Mouse (Mus musculus) intestine, postnatal 0 days (tissue): ENCODE data around the gene Rbl2. TPM values are rescaled to one million over a fixed set of nuclear protein-coding genes. Genes with fewer than 3 reads are reported as not detected.
A peak's percentile ranks its signal among the peaks of the same experiment; 100 is the strongest.

Experiments used
- ATAC-seq: fragments of 200-750 bp; cut with Nextera tagmentation; 2 replicates; pipeline ENCODE4 v1.8.0; 2017; ENCODE audit warnings: mild to moderate bottlenecking, moderate TSS enrichment, moderate library complexity
- H3K27ac ChIP-seq: fragments of 300-500 bp; sonication (generic); 2 replicates; pipeline ENCODE4 v1.5.1; 2014; ENCODE audit warnings: mild to moderate bottlenecking, low read depth, low read length, moderate library complexity
- H3K27me3 ChIP-seq: fragments of 300-500 bp; sonication (generic); replicated peaks from 2 replicates; pipeline ENCODE4 v1.6.1; 2014; ENCODE audit warnings: low read length, mixed read lengths; ENCODE audit not compliant: control insufficient read depth, insufficient read depth
- H3K36me3 ChIP-seq: fragments of 300-500 bp; sonication (generic); 2 replicates; pipeline ENCODE4 v1.6.1; 2014; ENCODE audit warnings: mild to moderate bottlenecking, moderate library complexity; ENCODE audit not compliant: control insufficient read depth, insufficient read depth
- H3K4me1 ChIP-seq: fragments of 300-500 bp; sonication (generic); replicated peaks from 2 replicates; pipeline ENCODE4 v1.6.1; 2014; ENCODE audit warnings: antibody characterized with exemption, low read length, mixed read lengths; ENCODE audit not compliant: control insufficient read depth, insufficient read depth
- H3K4me2 ChIP-seq: fragments of 300-500 bp; sonication (generic); replicated peaks from 2 replicates; pipeline ENCODE4 v1.6.1; 2014; ENCODE audit warnings: low read depth, mild to moderate bottlenecking, moderate library complexity
- H3K4me3 ChIP-seq: fragments of 300-500 bp; sonication (generic); 2 replicates; pipeline ENCODE4 v1.5.1; 2014; ENCODE audit warnings: low read depth, low read length
- H3K9ac ChIP-seq: fragments of 300-500 bp; sonication (generic); 2 replicates; pipeline ENCODE4 v1.6.1; 2014; ENCODE audit warnings: mild to moderate bottlenecking, low read depth, low read length
- H3K9me3 ChIP-seq: fragments of 300-500 bp; sonication (generic); 2 replicates; pipeline ENCODE4 v1.6.1; 2016; ENCODE audit warnings: mixed run types; ENCODE audit not compliant: control insufficient read depth
- CTCF ChIP-seq: sonication (generic); IDR thresholded peaks from 2 replicates; pipeline ENCODE4 v1.5.1; 2016; ENCODE audit warnings: low read depth, mild to moderate bottlenecking, control low read depth, antibody characterized with exemption, moderate library complexity
- WGBS: fragments of 180-500 bp; shearing (Covaris S2); extraction: QIAGEN DNeasy Blood & Tissue Kit; methylation state at CpG from one replicate; pipeline ENCODE4 v1.1.7; 2014; 5-methylcytosine and 5-hydroxymethylcytosine counted together
- polyA plus RNA-seq: library from polyadenylated mRNA; unstranded; fragments of >200 nt; fragmentation: Nextera tagmentation; extraction: Ambion mirVana; gene quantifications from 2 replicates; pipeline ENCODE4 v1.2.1, GENCODE M21; 2015

Gene Rbl2
- polyA plus RNA-seq, 1 experiment from 2014 or later = 6.5 TPM

GRCm38 (mm10) chr8:91070275-91070859 lies 510 bp downstream of the Rbl2 start:
- WGBS = 1% methylated on average over 34 of the region's 34 CpGs
- peak overlapping the region; percentile 79 for H3K4me2 ChIP-seq
- H3K36me3 ChIP-seq = peaks cover 6% of the 10 kb centered on the region; the same call in 1 of the 2 replicates
- ATAC-seq = peak; percentile 82
- H3K27ac ChIP-seq = peak overlapping the region; percentile 94
- H3K27me3 ChIP-seq = no peaks in the 10 kb centered on the region
- H3K4me3 ChIP-seq = peak overlapping the region; percentile 91
- peaks cover 8% of the 10 kb centered on the region; the same call in 1 of the 2 replicates for H3K4me1 ChIP-seq
- no peaks in the 10 kb centered on the region for H3K9me3 ChIP-seq
- no peak for TF ChIP-seq CTCF
- H3K9ac ChIP-seq = peak overlapping the region; percentile 88

- Histone ChIP-seq H3K4me1 (no peaks in the 10 kb centered on the region), H3K4me2 (no peak overlapping the region), H3K27ac (no peak overlapping the region), H3K9me3 (no peaks in the 10 kb centered on the region), H3K9ac (no peak overlapping the region), H3K36me3 (peaks cover 39% of the 10 kb centered on the region), H3K4me3 (no peak overlapping the region), H3K27me3 (no peaks in the 10 kb centered on the region)
- no peak for TF ChIP-seq CTCF
- 87% methylated on average over 12 of the region's 12 CpGs for WGBS
- ATAC-seq = no peak
These were observed 7.4 kb downstream of the Rbl2 start for GRCm38 (mm10) chr8:91077077-91077867.

- Histone ChIP-seq H3K4me3 (no peak overlapping the region), H3K9ac (no peak overlapping the region), H3K36me3 (peaks cover 45% of the 10 kb centered on the region), H3K4me1 (no peaks in the 10 kb centered on the region), H3K27ac (no peak overlapping the region), H3K9me3 (no peaks in the 10 kb centered on the region), H3K27me3 (no peaks in the 10 kb centered on the region), H3K4me2 (no peak overlapping the region)
- 93% methylated on average over 2 of the region's 2 CpGs for WGBS
- peak; percentile 21; the same call in 1 of the 2 replicates for TF ChIP-seq CTCF
- ATAC-seq = no peak
These were observed 9.8 kb downstream of the Rbl2 start for GRCm38 (mm10) chr8:91079678-91080077.

GRCm38 (mm10) chr8:91081911-91082310 lies 12.1 kb downstream of the Rbl2 start:
- TF ChIP-seq CTCF = no peak
- Histone ChIP-seq H3K27ac (no peak overlapping the region), H3K4me3 (no peak overlapping the region), H3K4me1 (no peaks in the 10 kb centered on the region), H3K4me2 (no peak overlapping the region), H3K27me3 (no peaks in the 10 kb centered on the region), H3K9ac (no peak overlapping the region), H3K36me3 (peaks cover 56% of the 10 kb centered on the region), H3K9me3 (no peaks in the 10 kb centered on the region)
- WGBS = 79% methylated on average over 7 of the region's 7 CpGs
- ATAC-seq = no peak

- Histone ChIP-seq H3K4me1 (no peaks in the 10 kb centered on the region), H3K4me2 (no peak overlapping the region), H3K36me3 (peaks cover 58% of the 10 kb centered on the region), H3K27ac (no peak overlapping the region), H3K4me3 (no peak overlapping the region), H3K9ac (no peak overlapping the region), H3K27me3 (no peaks in the 10 kb centered on the region), H3K9me3 (no peaks in the 10 kb centered on the region)
- 87% methylated on average over 12 of the region's 12 CpGs for WGBS
- no peak for ATAC-seq
- no peak for TF ChIP-seq CTCF
These were observed 12.6 kb downstream of the Rbl2 start for GRCm38 (mm10) chr8:91082428-91082827.

GRCm38 (mm10) chr8:91088452-91088851 lies 18.6 kb downstream of the Rbl2 start:
- 93% methylated on average over 7 of the region's 7 CpGs for WGBS
- peaks cover 64% of the 10 kb centered on the region for H3K36me3 ChIP-seq
- no peaks in the 10 kb centered on the region for H3K9me3 ChIP-seq

More at GRCm38 (mm10) chr8:91088452-91088851, 18.6 kb downstream of the Rbl2 start:
- Histone ChIP-seq H3K27me3 (no peaks in the 10 kb centered on the region), H3K27ac (no peak overlapping the region), H3K4me2 (no peak overlapping the region), H3K9ac (no peak overlapping the region), H3K4me1 (no peaks in the 10 kb centered on the region), H3K4me3 (no peak overlapping the region)
- no peak for TF ChIP-seq CTCF
- no peak for ATAC-seq
